Mouse (Mus musculus): ENCODE measurements around the gene Cd27. TPM values are rescaled to one million over a fixed set of nuclear protein-coding genes. Genes with fewer than 3 reads are reported as not detected.

Cd27 gene
- total RNA-seq, 2 experiments from 2014 or later: not detected

GRCm38 (mm10) chr6:125216898-125217297, 19.9 kb downstream of the Cd27 start:
- no peak for DNase-seq
- intact Hi-C loops (cut with DNase I): loop anchor here (5.0 kb wide), 1 partner anchor 55 kb away; no protein-coding TSS in a partner anchor

- DNase-seq: peak; percentile 92
- intact Hi-C loops (cut with DNase I): loop anchor here (5.0 kb wide), 1 partner anchor 57 kb away; no protein-coding TSS in a partner anchor
Observed at GRCm38 (mm10) chr6:125215148-125215954, 21.5 kb downstream of the Cd27 start, which contains the start of gene Vamp1. Gene Vamp1, plus strand, starts transcription at chr6:125215551.

GRCm38 (mm10) chr6:125213715-125214114, 23.1 kb downstream of the Cd27 start:
- intact Hi-C loops (cut with DNase I): no loop called here

GRCm38 (mm10) chr6:125213129-125213528, 23.7 kb downstream of the Cd27 start:
- DNase-seq: no peak
- intact Hi-C loops (cut with DNase I): no loop called here

More at GRCm38 (mm10) chr6:125213715-125214114, 23.1 kb downstream of the Cd27 start:
- no peak for DNase-seq

GRCm38 (mm10) chr6:125212621-125213020, 24.2 kb downstream of the Cd27 start:
- intact Hi-C loops (cut with DNase I): no loop called here
- no peak for DNase-seq

GRCm38 (mm10) chr6:125210436-125210835, 26.4 kb downstream of the Cd27 start:
- no peak for DNase-seq
- intact Hi-C loops (cut with DNase I): no loop called here

GRCm38 (mm10) chr6:125197166-125197565, 39.6 kb downstream of the Cd27 start:
- intact Hi-C loops (cut with DNase I): no loop called here
- DNase-seq: no peak

GRCm38 (mm10) chr6:125196301-125196700, 40.5 kb downstream of the Cd27 start:
- DNase-seq: no peak
- intact Hi-C loops (cut with DNase I): no loop called here

- intact Hi-C loops (cut with DNase I): no loop called here
Observed at GRCm38 (mm10) chr6:125195541-125196075, 41.2 kb downstream of the Cd27 start.

GRCm38 (mm10) chr6:125193390-125193789, 43.4 kb downstream of the Cd27 start:
- intact Hi-C loops (cut with DNase I): no loop called here

More at GRCm38 (mm10) chr6:125195541-125196075, 41.2 kb downstream of the Cd27 start:
- DNase-seq: no peak

GRCm38 (mm10) chr6:125192841-125193240, 44.0 kb downstream of the Cd27 start:
- intact Hi-C loops (cut with DNase I): no loop called here
- DNase-seq: no peak

More at GRCm38 (mm10) chr6:125193390-125193789, 43.4 kb downstream of the Cd27 start:
- DNase-seq: no peak

GRCm38 (mm10) chr6:125192016-125192714, 44.6 kb downstream of the Cd27 start:
- intact Hi-C loops (cut with DNase I): no loop called here

GRCm38 (mm10) chr6:125191332-125192015, 45.3 kb downstream of the Cd27 start, which contains the start of the genes Ncapd2 and Mrpl51:
Gene Ncapd2, minus strand, starts transcription at chr6:125191701.
Gene Mrpl51, plus strand, starts transcription at chr6:125191801.
- intact Hi-C loops (cut with DNase I): no loop called here

More at GRCm38 (mm10) chr6:125192016-125192714, 44.6 kb downstream of the Cd27 start:
- peak; percentile 95 for DNase-seq

GRCm38 (mm10) chr6:125190816-125191215, 46.0 kb downstream of the Cd27 start:
- DNase-seq: no peak
- intact Hi-C loops (cut with DNase I): no loop called here

More at GRCm38 (mm10) chr6:125191332-125192015, 45.3 kb downstream of the Cd27 start, which contains the start of the genes Ncapd2 and Mrpl51:
- DNase-seq: peak; percentile 99

- DNase-seq: no peak
- intact Hi-C loops (cut with DNase I): no loop called here
Observed at GRCm38 (mm10) chr6:125186203-125186602, 50.6 kb downstream of the Cd27 start.

Small RNA genes lying within 50 kb of the gene (microRNA-seq; reads per million reads assigned to microRNA genes)
- gene Mir3098 (not detected), gene Mir8113 (not detected)

Other genes starting within 250 kb of the Cd27 start
- 10 to 100 TPM; 89.1 to 97.3 TPM for gene Pianp, start 240.3 kb downstream of the Cd27 start, total RNA-seq (2021)
- 10 to 100 TPM; 51.8 to 56.1 TPM for gene Zfp384, start 227.9 kb downstream of the Cd27 start, total RNA-seq (2021)
- 10 to 100 TPM; 67.4 to 72.0 TPM for gene Ing4, start 197.2 kb downstream of the Cd27 start, total RNA-seq (2021)
- gene Acrbp, start 187.3 kb downstream of the Cd27 start, total RNA-seq (2021): 10 to 100 TPM; 11.7 to 13.0 TPM
- gene Lpar5, start 169.1 kb downstream of the Cd27 start, total RNA-seq (2021): 1 to 10 TPM; 1.3 TPM
- 100 to 1,000 TPM; 173 to 175 TPM for gene Chd4, start 141.0 kb downstream of the Cd27 start, total RNA-seq (2021)
- 10 to 100 TPM; 43.0 to 44.5 TPM for gene Nop2, start 105.1 kb downstream of the Cd27 start, total RNA-seq (2021)
- gene Iffo1, start 91.8 kb downstream of the Cd27 start, total RNA-seq (2021): 10 to 100 TPM; 27.0 to 28.3 TPM
- gene Gapdh, start 70.5 kb downstream of the Cd27 start, total RNA-seq (2021): 1,000 to 10,000 TPM; 1,244 to 1,314 TPM
- 10 to 100 TPM; 44.9 to 51.4 TPM for gene Ncapd2, start 45.3 kb downstream of the Cd27 start, total RNA-seq (2021)
- 10 to 100 TPM; 67.7 to 72.7 TPM for gene Mrpl51, start 45.2 kb downstream of the Cd27 start, total RNA-seq (2021)
- 10 to 100 TPM in 1 of 2 experiments, 1 to 10 TPM in 1; 7.0 to 10.2 TPM for gene Vamp1, start 21.5 kb downstream of the Cd27 start, total RNA-seq (2021)
- gene Tapbpl, start 5.2 kb downstream of the Cd27 start, total RNA-seq (2021): 1 to 10 TPM; 1.7 to 1.9 TPM
- gene Tuba3a, start 49.0 kb upstream of the Cd27 start, total RNA-seq (2021): not detected
- gene Ltbr, start 76.9 kb upstream of the Cd27 start, total RNA-seq (2021): 10 to 100 TPM in 1 of 2 experiments, 1 to 10 TPM in 1; 9.6 to 10.7 TPM
- 1 to 10 TPM; 1.5 to 2.1 TPM for gene Scnn1a, start 83.6 kb upstream of the Cd27 start, total RNA-seq (2021)
- gene Tnfrsf1a, start 112.4 kb upstream of the Cd27 start, total RNA-seq (2021): 10 to 100 TPM; 11.2 to 12.0 TPM
- not detected for gene Plekhg6, start 143.8 kb upstream of the Cd27 start, total RNA-seq (2021)